Mouse (Mus musculus) lung, embryonic 14.5 days (tissue): Measurements from ENCODE around the gene Tbxa2r. TPM values are rescaled to one million over a fixed set of nuclear protein-coding genes. Genes with fewer than 3 reads are reported as not detected.

Source experiments
- ATAC-seq: fragments of 200-750 bp; cut with Nextera tagmentation; 2 replicates; pipeline ENCODE4 v1.8.0; 2017; ENCODE audit warnings: mild to moderate bottlenecking, moderate TSS enrichment, moderate library complexity; ENCODE audit not compliant: insufficient read depth
- DNase-seq: peaks from one replicate; pipeline ENCODE4 v3.0.0-alpha.2; 2015
- H3K27ac ChIP-seq: fragments of 300-500 bp; sonication (generic); 2 replicates; pipeline ENCODE4 v1.5.1; 2014; ENCODE audit warnings: low read depth, mild to moderate bottlenecking, moderate library complexity
- H3K27me3 ChIP-seq: fragments of 300-500 bp; sonication (generic); 2 replicates; pipeline ENCODE4 v1.6.1; 2014; ENCODE audit warnings: low read length, control low read depth; ENCODE audit not compliant: insufficient read depth
- H3K36me3 ChIP-seq: fragments of 300-500 bp; sonication (generic); 2 replicates; pipeline ENCODE4 v1.6.1; 2014; ENCODE audit warnings: control low read depth; ENCODE audit not compliant: insufficient read depth
- H3K4me1 ChIP-seq: fragments of 300-500 bp; sonication (generic); 2 replicates; pipeline ENCODE4 v1.6.1; 2014; ENCODE audit warnings: antibody characterized with exemption, control low read depth; ENCODE audit not compliant: insufficient read depth
- H3K4me2 ChIP-seq: fragments of 300-500 bp; sonication (generic); 2 replicates; pipeline ENCODE4 v1.6.1; 2014; ENCODE audit warnings: mild to moderate bottlenecking
- H3K4me3 ChIP-seq: fragments of 300-500 bp; sonication (generic); 2 replicates; pipeline ENCODE4 v1.5.1; 2014; ENCODE audit warnings: low read depth, low read length
- H3K9ac ChIP-seq: fragments of 300-500 bp; sonication (generic); 2 replicates; pipeline ENCODE4 v1.6.1; 2014
- H3K9me3 ChIP-seq: fragments of 300-500 bp; sonication (generic); 2 replicates; pipeline ENCODE4 v1.6.1; 2016; ENCODE audit warnings: low read depth, low read length, control low read depth
- CTCF ChIP-seq: IDR thresholded peaks from 2 replicates; pipeline ENCODE4 v1.5.1; 2016; ENCODE audit warnings: antibody characterized with exemption, low read depth
- WGBS: fragments of 180-500 bp; shearing (Covaris S2); extraction: QIAGEN DNeasy Blood & Tissue Kit; methylation state at CpG from one replicate; pipeline ENCODE4 v1.1.7; 2014; 5-methylcytosine and 5-hydroxymethylcytosine counted together
- polyA plus RNA-seq: library from polyadenylated mRNA; unstranded; fragments of >200 nt; fragmentation: Nextera tagmentation; extraction: Ambion mirVana; gene quantifications from 2 replicates; pipeline ENCODE4 v1.2.1, GENCODE M21; 2014

The Tbxa2r gene
- polyA plus RNA-seq, 1 experiment from 2014 or later, result 15.0 TPM

GRCm38 (mm10) chr10:81384605-81384982 is 56.1 kb downstream of the Tbxa2r start:
- DNase-seq, result no peak
- peak; percentile 22; the same call in 1 of the 2 replicates for ATAC-seq
- WGBS, result under 1% methylated on average over 19 of the region's 19 CpGs

More at GRCm38 (mm10) chr10:81384605-81384982, 56.1 kb downstream of the Tbxa2r start:
- Histone ChIP-seq H3K27ac (peak overlapping the region; percentile 84), H3K4me1 (no peaks in the 10 kb centered on the region; the same call in 1 of the 2 replicates), H3K9ac (peak overlapping the region; percentile 84), H3K36me3 (peaks cover 35% of the 10 kb centered on the region), H3K4me3 (peak overlapping the region; percentile 97), H3K4me2 (peak overlapping the region; percentile 92), H3K27me3 (no peaks in the 10 kb centered on the region), H3K9me3 (no peaks in the 10 kb centered on the region)
- TF ChIP-seq CTCF, result no peak

Other genes with a start within 250 kb of the Tbxa2r start
- 0.41 and 0.58 TPM in 2 replicates for gene Creb3l3, start 229.9 kb upstream of the Tbxa2r start, polyA plus RNA-seq
- gene Map2k2, start 222.8 kb upstream of the Tbxa2r start, polyA plus RNA-seq, result 180 and 199 TPM in 2 replicates
- gene Zbtb7a, start 193.5 kb upstream of the Tbxa2r start, polyA plus RNA-seq, result 22.4 and 25.0 TPM in 2 replicates
- gene Pias4, start 160.8 kb upstream of the Tbxa2r start, polyA plus RNA-seq, result 38.7 and 47.9 TPM in 2 replicates
- gene Eef2, start 152.1 kb upstream of the Tbxa2r start, polyA plus RNA-seq, result 481 and 493 TPM in 2 replicates
- 52.6 and 55.8 TPM in 2 replicates for gene Dapk3, start 145.7 kb upstream of the Tbxa2r start, polyA plus RNA-seq
- not detected in 2 replicates for gene 4930442H23Rik, start 144.9 kb upstream of the Tbxa2r start, polyA plus RNA-seq
- gene Nmrk2, start 126.7 kb upstream of the Tbxa2r start, polyA plus RNA-seq, result 0.23 TPM in 1 of 2 replicates, not detected in the other
- gene Atcay, start 97.9 kb upstream of the Tbxa2r start, polyA plus RNA-seq, result not detected in 2 replicates
- 3.4 and 3.6 TPM in 2 replicates for gene Zfr2, start 95.6 kb upstream of the Tbxa2r start, polyA plus RNA-seq
- 2.0 and 2.9 TPM in 2 replicates for gene Matk, start 75.8 kb upstream of the Tbxa2r start, polyA plus RNA-seq
- 222 and 223 TPM in 2 replicates for gene Mrpl54, start 61.8 kb upstream of the Tbxa2r start, polyA plus RNA-seq
- 50.4 and 50.8 TPM in 2 replicates for gene Apba3, start 61.8 kb upstream of the Tbxa2r start, polyA plus RNA-seq
- gene Tjp3, start 37.1 kb upstream of the Tbxa2r start, polyA plus RNA-seq, result 15.3 and 17.2 TPM in 2 replicates
- gene Pip5k1c, start 35.8 kb upstream of the Tbxa2r start, polyA plus RNA-seq, result 50.8 and 58.6 TPM in 2 replicates
- gene Cactin, start 7.6 kb upstream of the Tbxa2r start, polyA plus RNA-seq, result 34.3 and 42.9 TPM in 2 replicates
- gene Gipc3, start 14.5 kb downstream of the Tbxa2r start, polyA plus RNA-seq, result 0.05 and 0.08 TPM in 2 replicates
- 98.7 and 105 TPM in 2 replicates for gene Hmg20b, start 21.7 kb downstream of the Tbxa2r start, polyA plus RNA-seq
- gene Mfsd12, start 28.8 kb downstream of the Tbxa2r start, polyA plus RNA-seq, result 7.7 and 8.5 TPM in 2 replicates
- 0.65 and 0.92 TPM in 2 replicates for gene 4930404N11Rik, start 37.1 kb downstream of the Tbxa2r start, polyA plus RNA-seq
- 109 and 116 TPM in 2 replicates for gene Fzr1, start 49.8 kb downstream of the Tbxa2r start, polyA plus RNA-seq
- 57.5 and 67.0 TPM in 2 replicates for gene Dohh, start 55.7 kb downstream of the Tbxa2r start, polyA plus RNA-seq
- 2.8 and 3.8 TPM in 2 replicates for gene Gm48551, start 55.7 kb downstream of the Tbxa2r start, polyA plus RNA-seq
- 1.3 and 1.4 TPM in 2 replicates for gene Gm48552, start 60.3 kb downstream of the Tbxa2r start, polyA plus RNA-seq
- 2.8 and 3.3 TPM in 2 replicates for gene Smim24, start 64.3 kb downstream of the Tbxa2r start, polyA plus RNA-seq
- 86.0 and 86.5 TPM in 2 replicates for gene Nfic, start 126.9 kb downstream of the Tbxa2r start, polyA plus RNA-seq
- 0.09 and 0.30 TPM in 2 replicates for gene Celf5, start 154.0 kb downstream of the Tbxa2r start, polyA plus RNA-seq
- gene Ncln, start 167.7 kb downstream of the Tbxa2r start, polyA plus RNA-seq, result 82.1 and 97.3 TPM in 2 replicates
- 1.3 and 1.7 TPM in 2 replicates for gene S1pr4, start 171.4 kb downstream of the Tbxa2r start, polyA plus RNA-seq
- 1.1 and 1.7 TPM in 2 replicates for gene Gna15, start 195.5 kb downstream of the Tbxa2r start, polyA plus RNA-seq
- gene Gna11, start 216.5 kb downstream of the Tbxa2r start, polyA plus RNA-seq, result 81.2 and 88.2 TPM in 2 replicates
- 360 and 404 TPM in 2 replicates for gene Aes, start 230.8 kb downstream of the Tbxa2r start, polyA plus RNA-seq
- gene Tle2, start 245.8 kb downstream of the Tbxa2r start, polyA plus RNA-seq, result 27.5 and 32.5 TPM in 2 replicates